Mouse (Mus musculus) testis, adult 2 months (tissue): Measurements from ENCODE around the gene Plpp7. TPM values are rescaled to one million over a fixed set of nuclear protein-coding genes. Genes with fewer than 3 reads are reported as not detected.

Experiments used
- H3K27ac ChIP-seq: fragments of 200-500 bp; 2 replicates; pipeline ENCODE4 v1.5.1; 2012; ENCODE audit warnings: low read depth, low read length; ENCODE audit not compliant: control insufficient read depth, insufficient read depth
- H3K27me3 ChIP-seq: fragments of 200-500 bp; 2 replicates; pipeline ENCODE4 v1.6.1; 2012; ENCODE audit warnings: mild to moderate bottlenecking, low read length, moderate library complexity; ENCODE audit not compliant: control insufficient read depth, insufficient read depth
- H3K36me3 ChIP-seq: fragments of 200-500 bp; 2 replicates; pipeline ENCODE4 v1.6.1; 2012; ENCODE audit warnings: mild to moderate bottlenecking, low read length; ENCODE audit not compliant: control insufficient read depth, insufficient read depth
- H3K4me1 ChIP-seq: fragments of 200-500 bp; 2 replicates; pipeline ENCODE4 v1.6.1; 2012; ENCODE audit warnings: low read length; ENCODE audit not compliant: control insufficient read depth, insufficient read depth
- H3K4me3 ChIP-seq: fragments of 200-500 bp; 2 replicates; pipeline ENCODE4 v1.5.1; 2012; ENCODE audit warnings: low read depth, mild to moderate bottlenecking, low read length, moderate library complexity, mixed read lengths; ENCODE audit not compliant: control insufficient read depth
- CTCF ChIP-seq: fragments of 200-500 bp; IDR thresholded peaks from 2 replicates; pipeline ENCODE4 v1.5.1; 2012; ENCODE audit warnings: low read depth, mild to moderate bottlenecking, inconsistent platforms, low read length, moderate library complexity; ENCODE audit not compliant: control insufficient read depth, insufficient read depth, insufficient replicate concordance
- POLR2A ChIP-seq: fragments of 200-500 bp; IDR thresholded peaks from 2 replicates; pipeline ENCODE4 v1.6.1; 2012; ENCODE audit warnings: low read depth, mild to moderate bottlenecking, inconsistent platforms, low read length, moderate library complexity; ENCODE audit not compliant: control insufficient read depth
- polyA plus RNA-seq: library from polyadenylated mRNA; depleted of rRNA; stranded (reverse); fragments of >200 nt; gene quantifications from 2 replicates; pipeline ENCODE4 v1.2.3, GENCODE M21; 2012

Plpp7 gene
- polyA plus RNA-seq, 1 experiment = 4.7 TPM

- Histone ChIP-seq H3K36me3 (no peaks in the 10 kb centered on the region), H3K4me1 (no peaks in the 10 kb centered on the region), H3K4me3 (no peak overlapping the region), H3K27me3 (no peaks in the 10 kb centered on the region), H3K27ac (no peak overlapping the region)
- TF ChIP-seq CTCF (no peak), POLR2A (no peak)
Observed at GRCm38 (mm10) chr2:32057360-32057759, 38.0 kb upstream of the Plpp7 start.

GRCm38 (mm10) chr2:32057794-32058193 is 37.5 kb upstream of the Plpp7 start:
- Histone ChIP-seq H3K4me1 (no peaks in the 10 kb centered on the region), H3K27ac (no peak overlapping the region), H3K4me3 (no peak overlapping the region), H3K27me3 (no peaks in the 10 kb centered on the region), H3K36me3 (no peaks in the 10 kb centered on the region)
- TF ChIP-seq CTCF (no peak), POLR2A (no peak)

- H3K4me1 ChIP-seq = no peaks in the 10 kb centered on the region
- H3K4me3 ChIP-seq = no peak overlapping the region
- no peak for TF ChIP-seq POLR2A
- no peak for TF ChIP-seq CTCF
- H3K36me3 ChIP-seq = no peaks in the 10 kb centered on the region
- no peak overlapping the region for H3K27ac ChIP-seq
- no peaks in the 10 kb centered on the region for H3K27me3 ChIP-seq
Observed at GRCm38 (mm10) chr2:32058241-32058640, 37.1 kb upstream of the Plpp7 start.

- no peak overlapping the region for H3K4me3 ChIP-seq
- H3K27me3 ChIP-seq = no peaks in the 10 kb centered on the region
- H3K27ac ChIP-seq = no peak overlapping the region
- TF ChIP-seq CTCF (no peak), POLR2A (no peak)
- no peaks in the 10 kb centered on the region for H3K4me1 ChIP-seq
- H3K36me3 ChIP-seq = no peaks in the 10 kb centered on the region
Observed at GRCm38 (mm10) chr2:32058716-32059115, 36.6 kb upstream of the Plpp7 start.

- no peak for TF ChIP-seq POLR2A
- no peak for TF ChIP-seq CTCF
- H3K36me3 ChIP-seq = no peaks in the 10 kb centered on the region
Observed at GRCm38 (mm10) chr2:32059613-32060012, 35.7 kb upstream of the Plpp7 start.

GRCm38 (mm10) chr2:32060228-32060805 is 35.0 kb upstream of the Plpp7 start:
- Histone ChIP-seq H3K36me3 (no peaks in the 10 kb centered on the region), H3K4me1 (no peaks in the 10 kb centered on the region), H3K27ac (no peak overlapping the region), H3K4me3 (no peak overlapping the region), H3K27me3 (no peaks in the 10 kb centered on the region)
- TF ChIP-seq POLR2A (no peak), CTCF (no peak)

More at GRCm38 (mm10) chr2:32059613-32060012, 35.7 kb upstream of the Plpp7 start:
- Histone ChIP-seq H3K27me3 (no peaks in the 10 kb centered on the region), H3K4me1 (no peaks in the 10 kb centered on the region), H3K27ac (no peak overlapping the region), H3K4me3 (no peak overlapping the region)

GRCm38 (mm10) chr2:32061189-32061588 is 34.1 kb upstream of the Plpp7 start:
- Histone ChIP-seq H3K4me3 (no peak overlapping the region), H3K36me3 (no peaks in the 10 kb centered on the region), H3K27ac (no peak overlapping the region), H3K4me1 (no peaks in the 10 kb centered on the region), H3K27me3 (no peaks in the 10 kb centered on the region)
- TF ChIP-seq CTCF (no peak), POLR2A (no peak)
